Mouse (Mus musculus): ENCODE measurements around the gene Gas2l2. TPM values are rescaled to one million over a fixed set of nuclear protein-coding genes. Genes with fewer than 3 reads are reported as not detected.
A peak's percentile ranks its signal among the peaks of the same experiment; 100 is the strongest.

Gas2l2 gene
- 0.53 and 0.82 TPM in 2 replicates for polyA plus RNA-seq (2015; fragmentation: Nextera tagmentation; extraction: Ambion mirVana)

- Histone ChIP-seq H3K4me1 (replicated peaks; ENCODE audit: control insufficient read depth, insufficient read depth, low read length) (no peaks in the 10 kb centered on the region), H3K36me3 (ENCODE audit: control insufficient read depth, insufficient read depth, low read length) (no peaks in the 10 kb centered on the region), H3K9me3 (ENCODE audit: control insufficient read depth, low read length) (no peaks in the 10 kb centered on the region), H3K4me3 (ENCODE audit: low read length) (no peak within 1 kb of the TSS), H3K27me3 (ENCODE audit: control insufficient read depth, insufficient read depth, low read depth, low read length) (peaks cover 21% of the 10 kb centered on the region), H3K27ac (ENCODE audit: low read length) (no peak within 1 kb of the TSS), H3K9ac (ENCODE audit: low read length) (no peak within 1 kb of the TSS), H3K4me2 (ENCODE audit: low read depth, low read length) (no peak within 1 kb of the TSS)
- ATAC-seq (ENCODE audit: low read depth) = no peak
- 50% methylated on average over 5 of the region's 5 CpGs for WGBS
Measured at GRCm38 (mm10) chr11:83429355-83429754, at the start of gene Gas2l2. Gene Gas2l2, minus strand, starts transcription at chr11:83429455.

DNA sequence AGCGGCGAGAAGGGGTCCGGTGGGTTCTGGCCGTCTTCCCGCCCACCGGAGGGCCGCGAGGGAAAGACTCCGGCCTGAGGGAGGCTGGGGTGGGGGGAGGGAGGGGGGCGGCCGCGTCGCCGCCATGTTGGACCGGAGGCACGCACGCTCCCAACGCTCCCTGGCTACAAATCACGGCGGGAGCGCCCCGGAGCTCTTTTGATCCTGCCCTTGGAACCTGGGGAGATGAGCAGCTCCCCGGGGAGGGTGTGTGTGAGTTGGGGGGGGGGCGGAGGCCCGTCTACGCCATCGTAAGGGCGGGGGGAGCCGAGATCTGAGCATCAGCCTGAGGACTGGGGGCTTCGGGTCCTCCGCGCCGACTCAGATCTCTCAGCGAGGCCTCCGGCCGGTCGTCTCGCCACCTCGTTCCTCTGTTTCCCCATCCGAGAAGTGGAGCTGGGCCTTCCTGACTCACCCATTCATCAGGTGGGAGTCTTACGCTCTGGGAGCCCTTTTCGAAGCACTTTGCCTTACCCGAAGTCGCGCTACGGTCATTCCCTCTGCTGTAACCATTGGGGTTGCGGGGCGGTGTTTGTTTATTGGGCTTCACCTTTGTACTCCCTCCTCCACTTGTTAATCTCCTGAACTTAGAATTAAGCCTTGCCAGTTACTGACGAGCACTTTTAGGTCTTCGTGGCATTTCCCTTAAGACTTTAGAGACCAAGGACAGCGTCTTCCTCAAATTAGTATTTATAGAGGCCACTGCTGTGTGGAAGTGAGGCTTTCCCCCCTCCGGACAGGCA lies 44.2 kb upstream of the Gas2l2 start:
- ATAC-seq (ENCODE audit: low read depth) = peak; percentile 85

GRCm38 (mm10) chr11:83472324-83473234 lies 43.3 kb upstream of the Gas2l2 start, which contains the start of gene Taf15:
Gene Taf15, plus strand, starts transcription at chr11:83473086.
- no peaks in the 10 kb centered on the region; the same call in 1 of the 2 replicates for H3K36me3 ChIP-seq (ENCODE audit: control insufficient read depth, insufficient read depth, low read length)
- H3K4me1 ChIP-seq (replicated peaks; ENCODE audit: control insufficient read depth, insufficient read depth, low read length) = peaks cover 11% of the 10 kb centered on the region
- H3K27me3 ChIP-seq (ENCODE audit: control insufficient read depth, insufficient read depth, low read depth, low read length) = no peaks in the 10 kb centered on the region
- under 1% methylated on average over 64 of the region's 66 CpGs for WGBS
- peak within 1 kb of the TSS; percentile 92 for H3K4me2 ChIP-seq (ENCODE audit: low read depth, low read length)
- peak within 1 kb of the TSS; percentile 96 for H3K27ac ChIP-seq (ENCODE audit: low read length)
- ATAC-seq (ENCODE audit: low read depth) = peak; percentile 99
- peak within 1 kb of the TSS; percentile 96 for H3K9ac ChIP-seq (ENCODE audit: low read length)
- peak within 1 kb of the TSS; percentile 92 for H3K4me3 ChIP-seq (ENCODE audit: low read length)
- no peaks in the 10 kb centered on the region for H3K9me3 ChIP-seq (ENCODE audit: control insufficient read depth, low read length)

More for the DNA sequence above, 44.2 kb upstream of the Gas2l2 start:
- Histone ChIP-seq H3K27me3 (ENCODE audit: control insufficient read depth, insufficient read depth, low read depth, low read length) (no peaks in the 10 kb centered on the region), H3K36me3 (ENCODE audit: control insufficient read depth, insufficient read depth, low read length) (no peaks in the 10 kb centered on the region; the same call in 1 of the 2 replicates), H3K4me1 (replicated peaks; ENCODE audit: control insufficient read depth, insufficient read depth, low read length) (peaks cover 11% of the 10 kb centered on the region), H3K4me2 (ENCODE audit: low read depth, low read length) (peak overlapping the region; percentile 92), H3K27ac (ENCODE audit: low read length) (peak overlapping the region; percentile 96), H3K9me3 (ENCODE audit: control insufficient read depth, low read length) (no peaks in the 10 kb centered on the region), H3K4me3 (ENCODE audit: low read length) (peak overlapping the region; percentile 92), H3K9ac (ENCODE audit: low read length) (peak overlapping the region; percentile 96)
- WGBS = 2% methylated on average over 28 of the region's 52 CpGs

- Histone ChIP-seq H3K27me3 (ENCODE audit: control insufficient read depth, insufficient read depth, low read depth, low read length) (no peaks in the 10 kb centered on the region), H3K27ac (ENCODE audit: low read length) (no peak overlapping the region), H3K4me1 (replicated peaks; ENCODE audit: control insufficient read depth, insufficient read depth, low read length) (peaks cover 17% of the 10 kb centered on the region), H3K9me3 (ENCODE audit: control insufficient read depth, low read length) (no peaks in the 10 kb centered on the region), H3K36me3 (ENCODE audit: control insufficient read depth, insufficient read depth, low read length) (no peaks in the 10 kb centered on the region), H3K4me3 (ENCODE audit: low read length) (peak overlapping the region; percentile 92; the same call in 1 of the 2 replicates), H3K4me2 (ENCODE audit: low read depth, low read length) (peak overlapping the region; percentile 73), H3K9ac (ENCODE audit: low read length) (peak overlapping the region; percentile 74; the same call in 1 of the 2 replicates)
- WGBS = 57% methylated on average over 2 of the region's 2 CpGs
- no peak for ATAC-seq (ENCODE audit: low read depth)
Measured at GRCm38 (mm10) chr11:83471766-83472165, 42.5 kb upstream of the Gas2l2 start.

GRCm38 (mm10) chr11:83468765-83469164 lies 39.5 kb upstream of the Gas2l2 start:
- no peak for ATAC-seq (ENCODE audit: low read depth)
- Histone ChIP-seq H3K4me2 (ENCODE audit: low read depth, low read length) (no peak overlapping the region), H3K9me3 (ENCODE audit: control insufficient read depth, low read length) (no peaks in the 10 kb centered on the region), H3K9ac (ENCODE audit: low read length) (no peak overlapping the region), H3K4me1 (replicated peaks; ENCODE audit: control insufficient read depth, insufficient read depth, low read length) (peaks cover 16% of the 10 kb centered on the region), H3K36me3 (ENCODE audit: control insufficient read depth, insufficient read depth, low read length) (no peaks in the 10 kb centered on the region), H3K4me3 (ENCODE audit: low read length) (no peak overlapping the region), H3K27me3 (ENCODE audit: control insufficient read depth, insufficient read depth, low read depth, low read length) (peaks cover 3% of the 10 kb centered on the region; the same call in 1 of the 2 replicates), H3K27ac (ENCODE audit: low read length) (no peak overlapping the region)
- WGBS = 87% methylated on average over 3 of the region's 3 CpGs

DNA sequence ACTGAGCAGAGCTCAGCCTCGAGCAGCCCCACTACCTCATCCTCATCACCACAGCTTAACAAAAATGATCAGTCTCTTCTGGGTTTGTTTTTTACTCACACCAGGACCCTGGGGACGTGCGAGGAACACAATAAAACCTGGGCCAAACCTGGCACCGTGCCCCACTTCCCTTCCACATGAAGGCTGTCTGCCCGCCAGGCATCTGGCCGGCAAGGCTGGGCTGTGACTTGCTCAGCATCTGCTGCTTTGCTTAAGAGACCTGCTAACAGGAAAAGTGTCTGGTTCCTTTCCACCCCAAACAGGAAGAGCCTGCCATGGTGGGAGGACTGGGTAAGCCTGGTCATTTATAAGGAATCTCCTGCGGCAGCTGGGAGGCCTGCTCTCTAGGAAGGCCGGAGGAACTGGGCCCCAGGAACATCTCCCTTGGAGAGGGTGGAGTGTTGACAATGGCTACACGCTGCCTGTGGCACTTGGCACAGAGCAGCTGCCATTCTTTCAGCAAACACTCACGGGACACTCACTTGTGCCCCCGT lies 37.9 kb upstream of the Gas2l2 start:
- peak; percentile 82 for ATAC-seq (ENCODE audit: low read depth)

GRCm38 (mm10) chr11:83465976-83466375 lies 36.7 kb upstream of the Gas2l2 start:
- H3K27me3 ChIP-seq (ENCODE audit: control insufficient read depth, insufficient read depth, low read depth, low read length) = peaks cover 8% of the 10 kb centered on the region; the same call in 1 of the 2 replicates
- no peak overlapping the region for H3K4me3 ChIP-seq (ENCODE audit: low read length)
- 13% methylated on average over 2 of the region's 2 CpGs for WGBS
- no peak for ATAC-seq (ENCODE audit: low read depth)
- H3K4me1 ChIP-seq (replicated peaks; ENCODE audit: control insufficient read depth, insufficient read depth, low read length) = peaks cover 15% of the 10 kb centered on the region; the same call in 1 of the 2 replicates
- H3K9me3 ChIP-seq (ENCODE audit: control insufficient read depth, low read length) = no peaks in the 10 kb centered on the region
- peak overlapping the region; percentile 66; the same call in 1 of the 2 replicates for H3K27ac ChIP-seq (ENCODE audit: low read length)
- no peak overlapping the region for H3K4me2 ChIP-seq (ENCODE audit: low read depth, low read length)
- H3K36me3 ChIP-seq (ENCODE audit: control insufficient read depth, insufficient read depth, low read length) = no peaks in the 10 kb centered on the region
- no peak overlapping the region for H3K9ac ChIP-seq (ENCODE audit: low read length)

More for the DNA sequence above, 37.9 kb upstream of the Gas2l2 start:
- Histone ChIP-seq H3K9ac (ENCODE audit: low read length) (no peak overlapping the region), H3K4me1 (replicated peaks; ENCODE audit: control insufficient read depth, insufficient read depth, low read length) (peaks cover 17% of the 10 kb centered on the region; the same call in 1 of the 2 replicates), H3K4me3 (ENCODE audit: low read length) (no peak overlapping the region), H3K9me3 (ENCODE audit: control insufficient read depth, low read length) (no peaks in the 10 kb centered on the region), H3K27me3 (ENCODE audit: control insufficient read depth, insufficient read depth, low read depth, low read length) (peaks cover 8% of the 10 kb centered on the region; the same call in 1 of the 2 replicates), H3K36me3 (ENCODE audit: control insufficient read depth, insufficient read depth, low read length) (no peaks in the 10 kb centered on the region), H3K4me2 (ENCODE audit: low read depth, low read length) (no peak overlapping the region), H3K27ac (ENCODE audit: low read length) (peak overlapping the region; percentile 66)
- 18% methylated on average over 11 of the region's 11 CpGs for WGBS

DNA sequence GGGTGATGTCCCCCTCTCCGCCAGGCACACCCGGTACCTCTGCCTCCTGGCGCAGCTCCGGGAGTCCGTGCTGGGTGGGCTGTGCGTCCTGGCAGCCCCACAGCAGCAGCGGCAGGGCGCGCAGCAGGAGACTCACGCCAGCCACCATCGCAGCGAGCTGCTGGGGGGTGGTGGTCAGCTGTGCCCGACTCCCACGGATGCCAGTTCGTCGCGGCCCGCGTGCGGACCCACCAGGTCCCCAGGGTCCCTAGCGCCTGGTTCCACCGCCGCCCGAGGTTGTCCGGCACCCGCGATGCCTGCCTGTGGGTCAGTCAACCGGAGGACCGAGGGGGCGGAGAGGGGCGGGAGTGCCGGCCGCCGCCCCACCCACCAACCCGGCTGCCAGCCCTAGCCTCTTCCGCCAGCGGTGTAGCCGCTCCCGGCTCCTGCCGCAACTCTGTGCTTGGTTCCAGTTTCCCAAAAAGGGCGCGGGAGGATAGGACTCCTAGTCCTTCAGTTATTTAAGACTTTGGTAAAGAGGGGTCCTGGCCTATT lies 33.5 kb upstream of the Gas2l2 start, which contains the start of gene Mmp28:
TSS of gene Mmp28 (minus strand) at position 361 of the 534 bp plus-strand sequence.
- Histone ChIP-seq H3K36me3 (ENCODE audit: control insufficient read depth, insufficient read depth, low read length) (no peaks in the 10 kb centered on the region), H3K4me3 (ENCODE audit: low read length) (peak within 1 kb of the TSS; percentile 65), H3K4me2 (ENCODE audit: low read depth, low read length) (peak within 1 kb of the TSS; percentile 84), H3K9ac (ENCODE audit: low read length) (peak within 1 kb of the TSS; percentile 63), H3K27ac (ENCODE audit: low read length) (no peak within 1 kb of the TSS), H3K9me3 (ENCODE audit: control insufficient read depth, low read length) (no peaks in the 10 kb centered on the region), H3K27me3 (ENCODE audit: control insufficient read depth, insufficient read depth, low read depth, low read length) (peaks cover 8% of the 10 kb centered on the region; the same call in 1 of the 2 replicates), H3K4me1 (replicated peaks; ENCODE audit: control insufficient read depth, insufficient read depth, low read length) (peaks cover 15% of the 10 kb centered on the region; the same call in 1 of the 2 replicates)
- ATAC-seq (ENCODE audit: low read depth) = peak; percentile 72
- under 1% methylated on average over 40 of the region's 42 CpGs for WGBS

All from lung, embryonic 16.5 days (tissue).